Mouse (Mus musculus) kidney, adult 2 months (tissue): ENCODE measurements around the gene Prokr2.

ENCODE experiments used
- CTCF ChIP-seq: fragments of 200-500 bp; conservative IDR thresholded peaks from 2 replicates; pipeline ENCODE4 v1.5.1; 2011; ENCODE audit warnings: low read depth, mild to moderate bottlenecking, control low read depth, low read length, moderate library complexity, mixed read lengths; ENCODE audit not compliant: insufficient read depth, insufficient read length
- POLR2A ChIP-seq: fragments of 200-500 bp; IDR thresholded peaks from one replicate; pipeline ENCODE4 v1.6.1; 2011; ENCODE audit warnings: low read depth, low read length, control low read depth

- no peak for TF ChIP-seq POLR2A
- no peak for TF ChIP-seq CTCF
Observed at GRCm38 (mm10) chr2:132343846-132344245, 41.4 kb downstream of the Prokr2 start.
